Mouse (Mus musculus) megakaryocyte, embryonic 14.5 days (primary cell): Measurements from ENCODE around the gene Slc25a21.

Source experiments
- FLI1 ChIP-seq: IDR thresholded peaks from 2 replicates; pipeline ENCODE4 v1.6.1; 2012; ENCODE audit warnings: low read length, inconsistent platforms, mixed read lengths
- GATA1 ChIP-seq: IDR thresholded peaks from 3 replicates; pipeline ENCODE4 v1.6.1; 2012; ENCODE audit warnings: mixed read lengths, low read length, inconsistent platforms, borderline replicate concordance

GRCm38 (mm10) chr12:57187032-57187431 lies 10.2 kb downstream of the Slc25a21 start:
- TF ChIP-seq GATA1, result no peak
- no peak for TF ChIP-seq FLI1
